Mouse (Mus musculus): ENCODE data around the gene Arhgap5. TPM values are rescaled to one million over a fixed set of nuclear protein-coding genes. Genes with fewer than 3 reads are reported as not detected.

Arhgap5 gene
- polyA plus RNA-seq, 1 experiment from 2014 or later, result 46.0 TPM

GRCm38 (mm10) chr12:52481969-52482550 is 21.7 kb upstream of the Arhgap5 start:
- Histone ChIP-seq H3K27ac (replicated peaks; ENCODE audit: low read depth, low read length) (no peak overlapping the region), H3K27me3 (ENCODE audit: control insufficient read depth, insufficient read depth, low read length) (no peaks in the 10 kb centered on the region), H3K36me3 (ENCODE audit: control insufficient read depth, insufficient read depth, low read length) (no peaks in the 10 kb centered on the region), H3K4me1 (ENCODE audit: control insufficient read depth, insufficient read depth, low read length) (no peaks in the 10 kb centered on the region), H3K4me2 (ENCODE audit: low read length) (no peak overlapping the region), H3K9me3 (ENCODE audit: control insufficient read depth, low read length) (no peaks in the 10 kb centered on the region), H3K4me3 (replicated peaks; ENCODE audit: low read depth, low read length) (no peak overlapping the region), H3K9ac (replicated peaks; ENCODE audit: low read length) (no peak overlapping the region)
- 86% methylated on average over 5 of the region's 5 CpGs for WGBS
- ATAC-seq (ENCODE audit: low FRiP score, low TSS enrichment) (no peak), DNase-seq (no peak)

- H3K27ac ChIP-seq (replicated peaks; ENCODE audit: low read depth, low read length), result no peak overlapping the region
- no peak overlapping the region for H3K4me2 ChIP-seq (ENCODE audit: low read length)
- H3K9me3 ChIP-seq (ENCODE audit: control insufficient read depth, low read length), result no peaks in the 10 kb centered on the region
- no peak overlapping the region for H3K9ac ChIP-seq (replicated peaks; ENCODE audit: low read length)
- H3K36me3 ChIP-seq (ENCODE audit: control insufficient read depth, insufficient read depth, low read length), result no peaks in the 10 kb centered on the region
- 97% methylated on average over 9 of the region's 9 CpGs for WGBS
- H3K4me3 ChIP-seq (replicated peaks; ENCODE audit: low read depth, low read length), result no peak overlapping the region
- DNase-seq, result no peak
- ATAC-seq (ENCODE audit: low FRiP score, low TSS enrichment), result no peak
- H3K4me1 ChIP-seq (ENCODE audit: control insufficient read depth, insufficient read depth, low read length), result no peaks in the 10 kb centered on the region
- H3K27me3 ChIP-seq (ENCODE audit: control insufficient read depth, insufficient read depth, low read length), result no peaks in the 10 kb centered on the region
Measured at GRCm38 (mm10) chr12:52483219-52483618, 20.6 kb upstream of the Arhgap5 start.

GRCm38 (mm10) chr12:52488266-52488975 is 15.4 kb upstream of the Arhgap5 start:
- no peak for ATAC-seq (ENCODE audit: low FRiP score, low TSS enrichment)
- Histone ChIP-seq H3K9ac (replicated peaks; ENCODE audit: low read length) (no peak overlapping the region), H3K36me3 (ENCODE audit: control insufficient read depth, insufficient read depth, low read length) (no peaks in the 10 kb centered on the region), H3K4me1 (ENCODE audit: control insufficient read depth, insufficient read depth, low read length) (no peaks in the 10 kb centered on the region), H3K27me3 (ENCODE audit: control insufficient read depth, insufficient read depth, low read length) (no peaks in the 10 kb centered on the region), H3K9me3 (ENCODE audit: control insufficient read depth, low read length) (no peaks in the 10 kb centered on the region), H3K4me2 (ENCODE audit: low read length) (no peak overlapping the region), H3K27ac (replicated peaks; ENCODE audit: low read depth, low read length) (no peak overlapping the region), H3K4me3 (replicated peaks; ENCODE audit: low read depth, low read length) (no peak overlapping the region)
- DNase-seq, result no peak
- WGBS, result 39% methylated on average over 15 of the region's 15 CpGs

GRCm38 (mm10) chr12:52493281-52493681 is 10.5 kb upstream of the Arhgap5 start:
- Histone ChIP-seq H3K4me1 (ENCODE audit: control insufficient read depth, insufficient read depth, low read length) (no peaks in the 10 kb centered on the region), H3K4me2 (ENCODE audit: low read length) (no peak overlapping the region), H3K9ac (replicated peaks; ENCODE audit: low read length) (no peak overlapping the region), H3K9me3 (ENCODE audit: control insufficient read depth, low read length) (no peaks in the 10 kb centered on the region), H3K4me3 (replicated peaks; ENCODE audit: low read depth, low read length) (no peak overlapping the region), H3K27ac (replicated peaks; ENCODE audit: low read depth, low read length) (no peak overlapping the region), H3K27me3 (ENCODE audit: control insufficient read depth, insufficient read depth, low read length) (no peaks in the 10 kb centered on the region), H3K36me3 (ENCODE audit: control insufficient read depth, insufficient read depth, low read length) (no peaks in the 10 kb centered on the region)
- no peak for DNase-seq
- no peak for ATAC-seq (ENCODE audit: low FRiP score, low TSS enrichment)
- WGBS, result 77% methylated on average over 6 of the region's 6 CpGs

DNA sequence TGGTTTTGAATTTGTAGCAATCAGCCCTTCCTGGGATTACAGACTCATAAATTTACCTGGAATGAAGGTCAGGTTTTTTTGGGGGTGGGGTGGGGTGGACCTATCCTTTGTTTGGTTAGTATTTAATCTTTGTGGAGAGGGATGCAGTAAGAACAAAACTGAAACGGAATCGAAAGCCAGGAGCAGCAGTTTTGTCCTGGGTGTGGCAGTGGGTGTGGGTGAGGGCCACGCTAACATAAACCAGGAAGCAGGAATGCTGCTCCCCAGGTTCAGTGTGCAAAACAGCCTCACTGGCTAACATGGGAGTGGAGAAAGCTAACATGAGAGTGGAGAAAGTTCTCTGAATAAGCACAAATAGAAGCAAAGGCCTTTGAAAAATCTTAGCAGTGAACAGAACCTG is 6.6 kb upstream of the Arhgap5 start:
- no peaks in the 10 kb centered on the region for H3K27me3 ChIP-seq (ENCODE audit: control insufficient read depth, insufficient read depth, low read length)
- no peak overlapping the region for H3K4me3 ChIP-seq (replicated peaks; ENCODE audit: low read depth, low read length)
- no peaks in the 10 kb centered on the region for H3K4me1 ChIP-seq (ENCODE audit: control insufficient read depth, insufficient read depth, low read length)
- ATAC-seq (ENCODE audit: low FRiP score, low TSS enrichment) (no peak), DNase-seq (no peak)
- no peak overlapping the region for H3K4me2 ChIP-seq (ENCODE audit: low read length)
- H3K9me3 ChIP-seq (ENCODE audit: control insufficient read depth, low read length), result no peaks in the 10 kb centered on the region
- H3K9ac ChIP-seq (replicated peaks; ENCODE audit: low read length), result no peak overlapping the region
- no peaks in the 10 kb centered on the region for H3K36me3 ChIP-seq (ENCODE audit: control insufficient read depth, insufficient read depth, low read length)
- no peak overlapping the region for H3K27ac ChIP-seq (replicated peaks; ENCODE audit: low read depth, low read length)
- WGBS, result 92% methylated on average over 3 of the region's 3 CpGs

GRCm38 (mm10) chr12:52500915-52501833 is 2.6 kb upstream of the Arhgap5 start:
- Histone ChIP-seq H3K4me2 (ENCODE audit: low read length) (no peak overlapping the region), H3K27me3 (ENCODE audit: control insufficient read depth, insufficient read depth, low read length) (no peaks in the 10 kb centered on the region), H3K4me3 (replicated peaks; ENCODE audit: low read depth, low read length) (no peak overlapping the region), H3K9me3 (ENCODE audit: control insufficient read depth, low read length) (no peaks in the 10 kb centered on the region), H3K4me1 (ENCODE audit: control insufficient read depth, insufficient read depth, low read length) (peaks cover 17% of the 10 kb centered on the region), H3K9ac (replicated peaks; ENCODE audit: low read length) (no peak overlapping the region), H3K27ac (replicated peaks; ENCODE audit: low read depth, low read length) (no peak overlapping the region), H3K36me3 (ENCODE audit: control insufficient read depth, insufficient read depth, low read length) (no peaks in the 10 kb centered on the region)
- ATAC-seq (ENCODE audit: low FRiP score, low TSS enrichment) (no peak), DNase-seq (peak; percentile 31)
- WGBS, result 75% methylated on average over 8 of the region's 8 CpGs

GRCm38 (mm10) chr12:52502161-52502560 is 1.6 kb upstream of the Arhgap5 start:
- no peak overlapping the region for H3K4me2 ChIP-seq (ENCODE audit: low read length)
- ATAC-seq (ENCODE audit: low FRiP score, low TSS enrichment), result no peak

DNA sequence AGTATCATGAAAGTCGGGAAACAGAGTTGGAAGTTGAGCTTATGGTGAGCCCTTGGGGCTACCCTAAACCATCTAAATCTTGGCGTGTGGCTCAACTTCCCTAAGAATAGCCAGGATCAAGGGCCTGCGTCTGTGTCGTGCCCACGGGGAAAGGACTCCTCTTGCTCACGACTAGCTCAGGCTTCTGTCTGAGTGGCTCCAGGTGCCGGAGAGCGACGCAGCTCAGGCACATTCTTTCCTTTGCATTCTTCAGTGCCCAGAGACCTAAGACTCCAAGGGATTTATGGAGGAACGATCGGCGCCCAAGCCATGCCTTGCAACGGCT is 679 bp upstream of the Arhgap5 start:
- peak overlapping the region; percentile 59 for H3K9ac ChIP-seq (replicated peaks; ENCODE audit: low read length)
- no peak; the same call in 1 of the 2 replicates for ATAC-seq (ENCODE audit: low FRiP score, low TSS enrichment)
- H3K4me1 ChIP-seq (ENCODE audit: control insufficient read depth, insufficient read depth, low read length), result peaks cover 19% of the 10 kb centered on the region
- 0% methylated on average over 13 of the region's 13 CpGs for WGBS
- DNase-seq, result no peak
- H3K27ac ChIP-seq (replicated peaks; ENCODE audit: low read depth, low read length), result peak overlapping the region; percentile 99
- H3K4me3 ChIP-seq (replicated peaks; ENCODE audit: low read depth, low read length), result peak overlapping the region; percentile 99
- peak overlapping the region; percentile 77 for H3K4me2 ChIP-seq (ENCODE audit: low read length)
- H3K27me3 ChIP-seq (ENCODE audit: control insufficient read depth, insufficient read depth, low read length), result no peaks in the 10 kb centered on the region
- no peaks in the 10 kb centered on the region for H3K36me3 ChIP-seq (ENCODE audit: control insufficient read depth, insufficient read depth, low read length)
- no peaks in the 10 kb centered on the region for H3K9me3 ChIP-seq (ENCODE audit: control insufficient read depth, low read length)

More at GRCm38 (mm10) chr12:52502161-52502560, 1.6 kb upstream of the Arhgap5 start:
- H3K9me3 ChIP-seq (ENCODE audit: control insufficient read depth, low read length), result no peaks in the 10 kb centered on the region
- H3K4me1 ChIP-seq (ENCODE audit: control insufficient read depth, insufficient read depth, low read length), result peaks cover 19% of the 10 kb centered on the region
- DNase-seq, result no peak
- WGBS, result 51% methylated on average over 3 of the region's 3 CpGs
- no peak overlapping the region for H3K27ac ChIP-seq (replicated peaks; ENCODE audit: low read depth, low read length)
- H3K27me3 ChIP-seq (ENCODE audit: control insufficient read depth, insufficient read depth, low read length), result no peaks in the 10 kb centered on the region
- H3K4me3 ChIP-seq (replicated peaks; ENCODE audit: low read depth, low read length), result no peak overlapping the region
- H3K36me3 ChIP-seq (ENCODE audit: control insufficient read depth, insufficient read depth, low read length), result no peaks in the 10 kb centered on the region
- no peak overlapping the region for H3K9ac ChIP-seq (replicated peaks; ENCODE audit: low read length)
